Mouse (Mus musculus) liver, postnatal 0 days (tissue): ENCODE data around the gene Nes. TPM values are rescaled to one million over a fixed set of nuclear protein-coding genes. Genes with fewer than 3 reads are reported as not detected.
A peak's percentile ranks its signal among the peaks of the same experiment; 100 is the strongest.

Source experiments
- ATAC-seq: fragments of 200-750 bp; cut with Nextera tagmentation; 2 replicates; pipeline ENCODE4 v1.8.0; 2017; ENCODE audit warnings: mild to moderate bottlenecking, moderate library complexity
- DNase-seq: peaks from one replicate; pipeline ENCODE4 v3.0.0-alpha.2; 2016
- H3K27ac ChIP-seq: fragments of 300-500 bp; sonication (generic); 2 replicates; pipeline ENCODE4 v1.5.1; 2014; ENCODE audit warnings: antibody characterized with exemption, moderate library complexity, mild to moderate bottlenecking, low read depth
- H3K27me3 ChIP-seq: fragments of 300-500 bp; sonication (generic); 2 replicates; pipeline ENCODE4 v1.6.1; 2014; ENCODE audit warnings: low read length, control low read depth, mixed read lengths; ENCODE audit not compliant: insufficient read depth
- H3K36me3 ChIP-seq: fragments of 300-500 bp; sonication (generic); replicated peaks from 2 replicates; pipeline ENCODE4 v1.6.1; 2014; ENCODE audit warnings: mild to moderate bottlenecking, control low read depth, low read length, moderate library complexity, mixed read lengths; ENCODE audit not compliant: insufficient read depth
- H3K4me1 ChIP-seq: fragments of 300-500 bp; sonication (generic); 2 replicates; pipeline ENCODE4 v1.6.1; 2014; ENCODE audit warnings: antibody characterized with exemption, mild to moderate bottlenecking, control low read depth; ENCODE audit not compliant: insufficient read depth
- H3K4me2 ChIP-seq: fragments of 300-500 bp; sonication (generic); 2 replicates; pipeline ENCODE4 v1.6.1; 2014; ENCODE audit warnings: low read depth, mild to moderate bottlenecking, low read length, moderate library complexity, mixed read lengths
- H3K4me3 ChIP-seq: fragments of 300-500 bp; sonication (generic); 2 replicates; pipeline ENCODE4 v1.5.1; 2014; ENCODE audit warnings: low read depth, low read length
- H3K9ac ChIP-seq: fragments of 300-500 bp; sonication (generic); replicated peaks from 2 replicates; pipeline ENCODE4 v1.6.1; 2014; ENCODE audit warnings: mild to moderate bottlenecking, moderate library complexity
- H3K9me3 ChIP-seq: fragments of 300-500 bp; sonication (generic); 2 replicates; pipeline ENCODE4 v1.6.1; 2016; ENCODE audit warnings: mild to moderate bottlenecking, control low read depth, low read length, mixed read lengths
- CTCF ChIP-seq: sonication (generic); IDR thresholded peaks from 2 replicates; pipeline ENCODE4 v1.5.1; 2016; ENCODE audit warnings: antibody characterized with exemption, low read depth
- EP300 ChIP-seq: IDR thresholded peaks from 2 replicates; pipeline ENCODE4 v1.6.1; 2016; ENCODE audit warnings: antibody characterized with exemption, low read depth, mild to moderate bottlenecking
- WGBS: fragments of 180-500 bp; shearing (Covaris S2); extraction: QIAGEN DNeasy Blood & Tissue Kit; methylation state at CpG from one replicate; pipeline ENCODE4 v1.1.7; 2014; ENCODE audit not compliant: insufficient replicate concordance; 5-methylcytosine and 5-hydroxymethylcytosine counted together
- polyA plus RNA-seq: library from polyadenylated mRNA; unstranded; fragments of >200 nt; fragmentation: Nextera tagmentation; extraction: Ambion mirVana; gene quantifications from 2 replicates; pipeline ENCODE4 v1.2.1, GENCODE M21; 2015

The Nes gene
- polyA plus RNA-seq, 1 experiment from 2014 or later = 0.83 TPM

GRCm38 (mm10) chr3:88000181-88000580, 29.3 kb downstream of the Nes start, which contains the start of gene Bcan:
Gene Bcan, minus strand, starts transcription at chr3:88000230.
- no peak for TF ChIP-seq CTCF
- no peak for TF ChIP-seq EP300
- DNase-seq (no peak), ATAC-seq (no peak)
- Histone ChIP-seq H3K27me3 (peaks cover 83% of the 10 kb centered on the region), H3K27ac (no peak within 1 kb of the TSS), H3K36me3 (no peaks in the 10 kb centered on the region), H3K4me2 (peak within 1 kb of the TSS; percentile 47), H3K9me3 (no peaks in the 10 kb centered on the region), H3K4me3 (no peak within 1 kb of the TSS), H3K4me1 (0 out of 2 replicates have a peak, but pooled peaks cover 4% of the 10 kb centered on the region), H3K9ac (no peak within 1 kb of the TSS)
- 2% methylated on average over 38 of the region's 39 CpGs for WGBS

DNA sequence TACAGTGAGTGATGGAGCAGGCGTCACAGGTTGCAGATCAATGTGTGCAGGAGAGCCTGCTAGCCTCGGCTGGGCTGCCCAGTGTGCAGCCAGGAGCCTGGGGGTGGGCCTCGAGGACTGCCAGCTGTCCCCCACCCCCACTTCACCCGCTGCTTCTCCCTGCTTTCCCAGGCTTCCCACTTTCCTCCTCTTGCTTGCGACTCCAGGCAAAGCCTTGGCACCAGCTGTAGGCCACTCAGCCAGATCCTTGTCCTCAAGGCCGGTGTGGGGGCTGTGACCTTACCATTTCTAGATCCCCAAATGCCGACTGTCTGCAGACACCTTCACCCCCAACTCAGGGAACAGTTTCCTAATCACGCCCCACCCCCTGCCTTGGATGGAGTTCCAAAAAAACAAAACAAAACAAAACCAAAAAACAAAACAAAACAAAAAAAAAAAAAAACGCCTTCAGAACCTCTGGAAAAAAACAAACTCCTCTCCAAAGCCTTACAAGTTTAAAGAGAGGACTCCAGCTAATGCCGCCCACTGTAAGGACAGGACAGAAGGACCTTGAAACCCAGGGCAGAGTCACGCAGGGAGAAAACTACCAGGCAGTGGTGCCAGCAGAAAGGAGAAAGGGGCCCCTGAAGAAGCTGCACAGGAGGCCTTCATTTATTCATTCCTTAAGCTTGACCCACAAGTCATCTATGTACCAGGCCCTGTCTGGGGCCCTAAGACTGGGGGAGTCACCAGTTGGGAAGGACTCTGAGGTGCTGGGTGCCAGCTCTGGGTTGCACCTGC, 30.1 kb downstream of the Nes start:
- Histone ChIP-seq H3K27me3 (peaks cover 80% of the 10 kb centered on the region), H3K9me3 (no peaks in the 10 kb centered on the region; the same call in 1 of the 2 replicates)

DNA sequence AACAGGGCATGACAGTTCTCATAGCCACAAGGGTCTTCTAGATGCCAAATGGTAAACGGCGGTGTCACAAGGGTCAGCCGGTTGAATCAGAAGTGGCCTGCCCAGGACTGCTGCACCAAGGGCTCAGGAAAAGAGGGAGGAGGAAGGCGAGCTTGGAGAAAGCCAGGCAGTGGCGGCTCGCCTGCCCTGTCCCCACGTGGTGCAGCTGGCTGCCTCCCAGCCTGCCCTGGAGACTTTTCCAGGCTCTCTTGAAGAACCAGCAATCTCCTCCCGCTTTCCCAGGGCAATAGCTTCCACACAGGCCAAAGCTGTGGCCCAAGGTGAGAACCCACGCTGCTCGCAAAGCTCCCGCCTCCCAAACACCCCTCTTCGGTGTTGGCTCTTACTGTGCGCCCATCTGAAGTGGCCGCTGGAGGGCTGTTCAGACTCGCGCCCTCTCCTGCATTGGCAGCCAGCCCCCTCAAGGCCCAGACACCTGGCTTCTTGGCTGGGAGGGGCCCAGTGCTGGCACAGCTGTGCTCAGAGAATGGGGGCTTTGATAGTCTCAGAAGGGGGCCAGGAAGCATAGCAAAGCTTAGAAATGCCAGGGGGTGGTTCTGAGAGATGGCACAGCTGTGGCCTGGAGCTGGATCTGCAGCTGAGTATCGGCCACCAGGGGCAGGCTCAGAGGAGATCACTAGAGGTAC, 31.6 kb downstream of the Nes start:
- TF ChIP-seq CTCF (no peak), EP300 (no peak)
- H3K9ac ChIP-seq = no peak overlapping the region
- WGBS = 5% methylated on average over 17 of the region's 17 CpGs
- no peak for DNase-seq
- no peaks in the 10 kb centered on the region for H3K4me1 ChIP-seq
- H3K4me3 ChIP-seq = no peak overlapping the region
- peaks cover 66% of the 10 kb centered on the region for H3K27me3 ChIP-seq
- no peak for ATAC-seq
- H3K4me2 ChIP-seq = no peak overlapping the region
- no peaks in the 10 kb centered on the region; the same call in 1 of the 2 replicates for H3K9me3 ChIP-seq
- no peaks in the 10 kb centered on the region for H3K36me3 ChIP-seq
- no peak overlapping the region for H3K27ac ChIP-seq

More for the DNA sequence above, 30.1 kb downstream of the Nes start:
- Histone ChIP-seq H3K4me1 (0 out of 2 replicates have a peak, but pooled peaks cover 4% of the 10 kb centered on the region), H3K36me3 (no peaks in the 10 kb centered on the region), H3K27ac (no peak overlapping the region), H3K4me2 (no peak overlapping the region), H3K9ac (no peak overlapping the region), H3K4me3 (no peak overlapping the region)
- ATAC-seq (no peak), DNase-seq (no peak)
- 11% methylated on average over 11 of the region's 11 CpGs for WGBS
- TF ChIP-seq EP300 (no peak), CTCF (no peak)

DNA sequence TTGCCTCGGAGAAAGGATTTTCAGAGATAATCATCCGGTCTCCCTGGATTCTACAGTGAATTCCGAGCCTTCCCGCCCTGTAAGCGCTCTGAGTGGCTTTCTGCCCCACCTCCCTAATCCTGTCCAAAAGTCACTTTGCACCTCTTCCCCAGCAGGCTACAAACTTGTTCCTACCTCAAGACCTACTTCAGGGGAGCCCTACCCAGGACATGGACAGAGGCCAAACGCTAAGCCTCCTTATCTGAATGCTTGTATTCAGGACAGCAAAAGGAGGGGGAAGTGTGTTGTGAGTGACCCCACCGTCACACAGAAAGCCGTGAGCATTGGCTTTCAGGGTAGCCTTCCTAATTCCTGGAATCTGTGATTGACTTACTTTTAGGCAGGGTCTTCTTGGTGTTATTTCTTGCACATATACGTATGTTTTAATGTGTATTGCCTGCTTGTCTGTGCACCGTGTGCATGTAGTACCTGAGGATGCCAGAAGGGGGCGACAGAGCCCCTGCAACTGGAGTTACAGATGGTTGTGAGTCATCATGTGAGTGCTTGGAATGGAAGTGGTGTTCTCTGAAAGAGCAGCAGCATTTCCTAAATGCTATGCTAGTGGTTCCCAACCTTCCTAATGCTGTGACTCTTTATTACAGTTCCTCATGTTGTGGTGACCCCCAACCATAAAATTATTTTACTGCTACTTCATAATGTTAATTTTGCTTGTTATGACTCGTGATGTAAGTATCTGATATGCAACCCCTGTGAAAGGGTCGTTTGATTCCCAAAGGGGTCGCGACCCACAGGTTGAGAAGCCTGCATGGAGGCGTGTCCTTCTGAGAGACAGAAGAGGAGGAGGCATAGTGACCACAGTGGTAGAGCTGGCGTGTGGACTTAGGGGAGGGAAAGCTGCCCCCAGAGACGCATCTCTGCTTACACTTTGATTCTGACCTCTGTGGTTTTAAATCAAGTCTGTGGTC, 35.2 kb downstream of the Nes start:
- no peak overlapping the region for H3K27ac ChIP-seq
- H3K36me3 ChIP-seq = no peaks in the 10 kb centered on the region
- no peak overlapping the region for H3K4me3 ChIP-seq
- 71% methylated on average over 18 of the region's 18 CpGs for WGBS
- ATAC-seq (no peak), DNase-seq (no peak)
- no peaks in the 10 kb centered on the region for H3K4me1 ChIP-seq
- TF ChIP-seq EP300 (no peak), CTCF (peak; percentile 70)
- H3K9me3 ChIP-seq = no peaks in the 10 kb centered on the region; the same call in 1 of the 2 replicates
- no peak overlapping the region for H3K9ac ChIP-seq
- no peak overlapping the region for H3K4me2 ChIP-seq
- peaks cover 30% of the 10 kb centered on the region for H3K27me3 ChIP-seq

- ATAC-seq = no peak
- Histone ChIP-seq H3K9ac (no peak overlapping the region), H3K9me3 (no peaks in the 10 kb centered on the region; the same call in 1 of the 2 replicates), H3K4me1 (no peaks in the 10 kb centered on the region), H3K4me2 (no peak overlapping the region), H3K27me3 (peaks cover 5% of the 10 kb centered on the region; the same call in 1 of the 2 replicates), H3K27ac (no peak overlapping the region), H3K36me3 (no peaks in the 10 kb centered on the region), H3K4me3 (no peak overlapping the region)
- WGBS = 7% methylated on average over 6 of the region's 6 CpGs
- TF ChIP-seq CTCF = peak; percentile 68
- no peak for TF ChIP-seq EP300
- no peak for DNase-seq
Measured at GRCm38 (mm10) chr3:88010634-88011265, 39.9 kb downstream of the Nes start.
